Mouse (Mus musculus) spleen, postnatal 10 days (tissue): ENCODE results near the gene Ccdc85b.
A peak's percentile ranks its signal among the peaks of the same experiment; 100 is the strongest.
"Not testable (repeated sequence)": the region's sequence is repeated elsewhere in the genome, so short reads cannot be mapped to it uniquely, and the experiment has no call there.

Experiments
- DNase-seq, 2 experiments: peaks; one replicate each; pipeline ENCODE4 v3.0.0; 2021 to 2022; ENCODE audit warnings: low spot score in 2 of 2

Ccdc85b gene

GRCm38 (mm10) chr19:5457746-5458442 lies at the start of gene Ccdc85b:
TSS of gene Ccdc85b (minus strand) at chr19:5457894.
- DNase-seq = no peak

- DNase-seq = no peak
These were observed 46.0 kb upstream of the Ccdc85b start, which contains the start of gene 1700020D05Rik for GRCm38 (mm10) chr19:5503687-5504086. TSS of gene 1700020D05Rik (minus strand) at chr19:5503787.

- DNase-seq = no peak
These were observed 42.7 kb upstream of the Ccdc85b start for GRCm38 (mm10) chr19:5500330-5500875.

- no peak for DNase-seq
These were observed 38.3 kb upstream of the Ccdc85b start for GRCm38 (mm10) chr19:5496052-5496370.

- DNase-seq = no peak
These were observed 37.8 kb upstream of the Ccdc85b start for GRCm38 (mm10) chr19:5495353-5496051.

- DNase-seq = no peak
These were observed 36.6 kb upstream of the Ccdc85b start for GRCm38 (mm10) chr19:5494314-5494713.

GRCm38 (mm10) chr19:5493301-5493721 lies 35.6 kb upstream of the Ccdc85b start:
- DNase-seq = not testable (repeated sequence)

- no peak for DNase-seq
These were observed 34.9 kb upstream of the Ccdc85b start for GRCm38 (mm10) chr19:5492641-5493040.

GRCm38 (mm10) chr19:5490898-5491708 lies 33.4 kb upstream of the Ccdc85b start:
- DNase-seq = peak; percentile 87 to 89

GRCm38 (mm10) chr19:5490313-5490897 lies 32.7 kb upstream of the Ccdc85b start, which contains the start of gene Cfl1:
TSS of gene Cfl1 (plus strand) at chr19:5490455.
- peak; percentile 85 to 96 for DNase-seq

- not testable (repeated sequence) for DNase-seq
These were observed 32.0 kb upstream of the Ccdc85b start for GRCm38 (mm10) chr19:5489721-5490120.

- DNase-seq = peak; percentile 97 to 98
These were observed 31.3 kb upstream of the Ccdc85b start for GRCm38 (mm10) chr19:5488878-5489571.

- DNase-seq = peak; percentile 96 to 97
These were observed 30.3 kb upstream of the Ccdc85b start, which contains the start of gene Mus81 for GRCm38 (mm10) chr19:5487768-5488550. TSS of gene Mus81 (minus strand) at chr19:5488402.

- no peak for DNase-seq
These were observed 29.1 kb upstream of the Ccdc85b start for GRCm38 (mm10) chr19:5486771-5487170.

- DNase-seq = no peak
These were observed 28.6 kb upstream of the Ccdc85b start for GRCm38 (mm10) chr19:5486286-5486685.

- DNase-seq = no peak
These were observed 28.1 kb upstream of the Ccdc85b start for GRCm38 (mm10) chr19:5485821-5486220.

- DNase-seq = no peak
These were observed 27.7 kb upstream of the Ccdc85b start for GRCm38 (mm10) chr19:5485371-5485770.

- no peak for DNase-seq
These were observed 26.8 kb upstream of the Ccdc85b start for GRCm38 (mm10) chr19:5484496-5484895.

- DNase-seq = no peak
These were observed 26.0 kb upstream of the Ccdc85b start for GRCm38 (mm10) chr19:5483386-5484359.
